Mouse (Mus musculus): ENCODE data around the gene Lrrc74a. TPM values are rescaled to one million over a fixed set of nuclear protein-coding genes. Genes with fewer than 3 reads are reported as not detected.

Gene Lrrc74a
- total and polyA plus RNA-seq, 3 experiments, result not detected

- no peak for DNase-seq (ENCODE audit: extremely low read depth)
- Histone ChIP-seq H3K4me3 (replicated peaks in 1 of 3; ENCODE audit: low read depth in 2 of 3, low read length in 2 of 3, poor library complexity in 1 of 3) (no peak overlapping the region), H3K79me2 (replicated peaks; ENCODE audit: control insufficient read depth, extremely low read depth, insufficient read depth, poor library complexity, severe bottlenecking) (no peaks in the 10 kb centered on the region), H3K4me1 (ENCODE audit: control insufficient read depth in 1 of 2, insufficient read depth in 2 of 2) (peaks cover 0 to 2% of the 10 kb centered on the region in 2 experiments; a peak in 1 of 4 replicates), H3K9ac (ENCODE audit: insufficient read depth, low read depth) (no peak overlapping the region), H3K9me3 (replicated peaks; ENCODE audit: low read length) (no peaks in the 10 kb centered on the region), H3K27me3 (replicated peaks) (no peaks in the 10 kb centered on the region), H3K4me2 (ENCODE audit: insufficient read depth, low read depth, poor library complexity, severe bottlenecking) (no peak overlapping the region), H3K27ac (ENCODE audit: insufficient read depth, low read depth) (no peak overlapping the region), H3K36me3 (replicated peaks in 1 of 2; ENCODE audit: control insufficient read depth in 1 of 2, insufficient read depth in 1 of 2, low read length in 1 of 2) (peaks cover 0 to 34% of the 10 kb centered on the region in 2 experiments)
- dilution Hi-C loops (cut with MboI; ENCODE audit: extremely low pct_ligation_motif_present, extremely low pct_unique_long_range_greater_than_20kb, low sequenced_read_pairs) (no loop called here), in situ Hi-C loops (cut with MboI; ENCODE audit: low pct_ligation_motif_present, low pct_unique_long_range_greater_than_20kb, low sequenced_read_pairs) (no loop called here)
- TF ChIP-seq SMC3 (IDR thresholded peaks at IDR 0.05; ENCODE audit: low read depth, low read length) (no peak), ETS1 (conservative IDR thresholded peaks at IDR 0.05; ENCODE audit: low read depth, low read length) (no peak), USF1 (IDR thresholded peaks at IDR 0.05; ENCODE audit: low read depth, low read length) (no peak), IRF4 (IDR thresholded peaks at IDR 0.05; ENCODE audit: low read depth, low read length) (no peak), GABPA (IDR thresholded peaks at IDR 0.05; ENCODE audit: insufficient replicate concordance, low read depth, low read length) (no peak), JUND (conservative IDR thresholded peaks at IDR 0.05; ENCODE audit: low read depth, low read length) (no peak), RAD21 (IDR thresholded peaks at IDR 0.05; ENCODE audit: low read depth, low read length) (no peak), MYC (IDR thresholded peaks at IDR 0.05; ENCODE audit: low read depth, low read length) (no peak), PAX5 (IDR thresholded peaks at IDR 0.05; ENCODE audit: low read length) (no peak), HCFC1 (IDR thresholded peaks at IDR 0.05; ENCODE audit: low read depth, low read length) (no peak), CHD2 (IDR thresholded peaks at IDR 0.05; ENCODE audit: low read length) (no peak), MAFK (IDR thresholded peaks at IDR 0.05; ENCODE audit: insufficient replicate concordance, low read length) (no peak), TBP (conservative IDR thresholded peaks at IDR 0.05; ENCODE audit: low read depth, low read length) (no peak), KAT2A (IDR thresholded peaks at IDR 0.05; ENCODE audit: insufficient replicate concordance, low read length) (no peak), POLR2A (IDR thresholded peaks at IDR 0.05; ENCODE audit: low read depth, low read length) (no peak)
Measured at GRCm38 (mm10) chr12:86721453-86721852, 12.7 kb upstream of the Lrrc74a start.

DNA sequence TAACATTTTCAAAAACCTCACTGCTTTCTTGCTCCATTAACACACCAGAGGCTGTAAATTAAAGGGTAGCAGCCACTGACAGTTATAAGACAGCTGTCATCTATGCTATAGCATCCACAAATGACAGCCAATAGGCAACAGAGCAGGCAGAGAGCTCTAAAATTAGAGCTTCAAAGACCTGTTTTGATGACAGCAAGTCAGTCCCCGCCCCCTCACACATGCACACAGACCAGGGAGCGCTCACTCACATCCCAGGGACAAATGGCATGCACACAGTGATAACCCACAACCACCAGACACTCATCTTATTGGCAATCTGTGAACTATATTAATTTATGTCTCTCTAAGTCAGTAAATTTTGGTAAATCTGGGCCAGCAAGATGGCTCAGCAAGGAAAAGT is 9.9 kb upstream of the Lrrc74a start:
- Histone ChIP-seq H3K79me2 (replicated peaks; ENCODE audit: control insufficient read depth, extremely low read depth, insufficient read depth, poor library complexity, severe bottlenecking) (no peaks in the 10 kb centered on the region), H3K36me3 (replicated peaks in 1 of 2; ENCODE audit: control insufficient read depth in 1 of 2, insufficient read depth in 1 of 2, low read length in 1 of 2) (peaks cover 0 to 24% of the 10 kb centered on the region in 2 experiments), H3K27ac (ENCODE audit: insufficient read depth, low read depth) (no peak overlapping the region), H3K4me2 (ENCODE audit: insufficient read depth, low read depth, poor library complexity, severe bottlenecking) (no peak overlapping the region), H3K4me1 (ENCODE audit: control insufficient read depth in 1 of 2, insufficient read depth in 2 of 2) (peaks cover 3 to 10% of the 10 kb centered on the region in 2 experiments; a peak in 3 of 4 replicates), H3K4me3 (replicated peaks in 1 of 3; ENCODE audit: low read depth in 2 of 3, low read length in 2 of 3, poor library complexity in 1 of 3) (no peak overlapping the region), H3K9me3 (replicated peaks; ENCODE audit: low read length) (no peaks in the 10 kb centered on the region), H3K27me3 (replicated peaks) (peaks cover 3% of the 10 kb centered on the region), H3K9ac (ENCODE audit: insufficient read depth, low read depth) (no peak overlapping the region)
- dilution Hi-C loops (cut with MboI; ENCODE audit: extremely low pct_ligation_motif_present, extremely low pct_unique_long_range_greater_than_20kb, low sequenced_read_pairs), result no loop called here
- no peak for DNase-seq (ENCODE audit: extremely low read depth)
- TF ChIP-seq HCFC1 (IDR thresholded peaks at IDR 0.05; ENCODE audit: low read depth, low read length), result no peak
- TF ChIP-seq ELF1 (IDR thresholded peaks at IDR 0.05; ENCODE audit: low read depth, low read length), result no peak
- TF ChIP-seq TCF12 (IDR thresholded peaks at IDR 0.05; ENCODE audit: low read depth, low read length), result no peak
- no peak for TF ChIP-seq MAFK (IDR thresholded peaks at IDR 0.05; ENCODE audit: insufficient replicate concordance, low read length)
- TF ChIP-seq POLR2AphosphoS2 (IDR thresholded peaks at IDR 0.05; ENCODE audit: low read depth, low read length), result no peak
- TF ChIP-seq USF2 (conservative IDR thresholded peaks at IDR 0.05; ENCODE audit: low read depth, low read length), result no peak
- TF ChIP-seq CHD2 (IDR thresholded peaks at IDR 0.05; ENCODE audit: low read length), result no peak
- no peak for TF ChIP-seq TBP (conservative IDR thresholded peaks at IDR 0.05; ENCODE audit: low read depth, low read length)
- TF ChIP-seq CHD1 (IDR thresholded peaks at IDR 0.05; ENCODE audit: low read depth, low read length), result no peak
- TF ChIP-seq SIN3A (IDR thresholded peaks at IDR 0.05; ENCODE audit: low read length), result no peak
- TF ChIP-seq ZMIZ1 (IDR thresholded peaks at IDR 0.05; ENCODE audit: low read depth, low read length), result no peak
- TF ChIP-seq RCOR1 (conservative IDR thresholded peaks at IDR 0.05; ENCODE audit: low read depth, low read length), result no peak
- no peak for TF ChIP-seq ZC3H11A (IDR thresholded peaks at IDR 0.05; ENCODE audit: low read depth, low read length)
- TF ChIP-seq CTCF (conservative IDR thresholded peaks at IDR 0.05 in 1 of 2, IDR thresholded peaks at IDR 0.05 in 1 of 2; ENCODE audit: low read depth in 2 of 2, low read length in 2 of 2), result no peak
- no peak for TF ChIP-seq ZKSCAN1 (IDR thresholded peaks at IDR 0.05; ENCODE audit: borderline replicate concordance, low read depth, low read length)
- TF ChIP-seq MEF2A (IDR thresholded peaks at IDR 0.05; ENCODE audit: borderline replicate concordance, low read depth, low read length), result no peak
- in situ Hi-C loops (cut with MboI; ENCODE audit: low pct_ligation_motif_present, low pct_unique_long_range_greater_than_20kb, low sequenced_read_pairs), result no loop called here

All from CH12.LX (cell line).